Mouse (Mus musculus): ENCODE measurements around the gene Lamb3. TPM values are rescaled to one million over a fixed set of nuclear protein-coding genes. Genes with fewer than 3 reads are reported as not detected.

The Lamb3 gene
- total and polyA plus RNA-seq, 3 experiments = 0.03 to 0.30 (median 0.22) TPM

DNA sequence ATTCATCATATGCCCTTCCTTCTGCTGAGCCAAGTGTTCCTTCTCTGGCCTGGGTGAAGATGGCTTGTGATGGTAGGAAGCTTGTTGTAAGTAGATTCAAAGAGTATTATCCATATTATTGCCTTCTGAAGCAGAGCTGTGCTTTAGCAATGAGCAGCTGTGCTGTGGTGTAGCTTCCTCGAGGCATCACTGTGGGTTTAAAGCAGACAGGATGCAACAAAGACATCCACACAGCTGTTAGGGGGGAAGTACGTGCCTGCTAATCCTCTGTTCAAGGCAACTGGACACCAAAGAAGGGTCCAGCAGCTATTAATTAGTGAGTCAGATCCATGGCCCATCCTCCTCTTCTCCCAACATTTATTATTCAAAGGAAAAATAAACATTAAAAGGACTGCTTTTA, 137.5 kb downstream of the Lamb3 start:
- DNase-seq (ENCODE audit: low spot score) = no peak
- no peak for ATAC-seq (ENCODE audit: extremely low read depth, insufficient number of reproducible peaks, low FRiP score, poor library complexity, severe bottlenecking)
- TF ChIP-seq GATA1 (IDR thresholded peaks at IDR 0.05; ENCODE audit: borderline replicate concordance, low read length) = no peak

DNA sequence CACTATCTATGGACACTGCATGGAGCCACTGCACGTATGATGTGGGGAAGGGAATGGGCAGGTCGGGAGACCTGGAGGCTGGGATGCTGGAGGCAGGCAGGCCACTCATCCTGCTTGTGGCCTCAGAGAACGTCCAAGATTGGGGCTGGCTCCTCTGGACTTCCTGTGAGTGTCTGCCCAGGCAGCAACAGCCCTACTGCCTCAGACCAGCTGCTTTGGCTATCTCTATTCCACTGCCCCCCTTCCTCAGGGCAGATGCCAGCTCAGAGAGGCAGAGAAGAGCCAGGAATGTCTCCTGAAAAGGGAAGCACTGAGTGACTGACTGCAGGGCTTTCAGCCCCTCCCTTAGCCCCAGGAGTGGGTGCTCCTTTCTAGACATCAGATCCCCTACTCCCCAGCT, 139.4 kb downstream of the Lamb3 start:
- TF ChIP-seq TAL1 (conservative IDR thresholded peaks at IDR 0.05; ENCODE audit: low read depth, low read length) (no peak), GATA2 (IDR thresholded peaks at IDR 0.05; ENCODE audit: borderline replicate concordance, low read depth, low read length) (no peak), CTCF (IDR thresholded peaks at IDR 0.05; ENCODE audit: low read depth, low read length) (no peak), GATA1 (IDR thresholded peaks at IDR 0.05; ENCODE audit: borderline replicate concordance, low read length) (no peak), POLR2AphosphoS5 (IDR thresholded peaks at IDR 0.05; ENCODE audit: insufficient replicate concordance, low read depth, low read length) (no peak)
- no peaks in the 10 kb centered on the region for H3K9me3 ChIP-seq (replicated peaks)
- no peaks in the 10 kb centered on the region for H3K36me3 ChIP-seq (replicated peaks)
- no peak overlapping the region for H3K4me3 ChIP-seq (ENCODE audit: low read depth, low read length)
- H3K27me3 ChIP-seq (ENCODE audit: insufficient read depth, low read length) = no peaks in the 10 kb centered on the region; the same call in 1 of the 2 replicates
- DNase-seq (ENCODE audit: low spot score) (no peak), ATAC-seq (ENCODE audit: extremely low read depth, insufficient number of reproducible peaks, low FRiP score, poor library complexity, severe bottlenecking) (no peak)
- no peaks in the 10 kb centered on the region for H3K4me1 ChIP-seq (ENCODE audit: insufficient read depth, low read depth, low read length)

More for the DNA sequence above, 137.5 kb downstream of the Lamb3 start:
- no peak overlapping the region for H3K4me3 ChIP-seq (ENCODE audit: low read depth, low read length)
- H3K36me3 ChIP-seq (replicated peaks) = no peaks in the 10 kb centered on the region
- no peaks in the 10 kb centered on the region for H3K9me3 ChIP-seq (replicated peaks)
- no peaks in the 10 kb centered on the region for H3K4me1 ChIP-seq (ENCODE audit: insufficient read depth, low read depth, low read length)
- H3K27me3 ChIP-seq (ENCODE audit: insufficient read depth, low read length) = no peaks in the 10 kb centered on the region; the same call in 1 of the 2 replicates

DNA sequence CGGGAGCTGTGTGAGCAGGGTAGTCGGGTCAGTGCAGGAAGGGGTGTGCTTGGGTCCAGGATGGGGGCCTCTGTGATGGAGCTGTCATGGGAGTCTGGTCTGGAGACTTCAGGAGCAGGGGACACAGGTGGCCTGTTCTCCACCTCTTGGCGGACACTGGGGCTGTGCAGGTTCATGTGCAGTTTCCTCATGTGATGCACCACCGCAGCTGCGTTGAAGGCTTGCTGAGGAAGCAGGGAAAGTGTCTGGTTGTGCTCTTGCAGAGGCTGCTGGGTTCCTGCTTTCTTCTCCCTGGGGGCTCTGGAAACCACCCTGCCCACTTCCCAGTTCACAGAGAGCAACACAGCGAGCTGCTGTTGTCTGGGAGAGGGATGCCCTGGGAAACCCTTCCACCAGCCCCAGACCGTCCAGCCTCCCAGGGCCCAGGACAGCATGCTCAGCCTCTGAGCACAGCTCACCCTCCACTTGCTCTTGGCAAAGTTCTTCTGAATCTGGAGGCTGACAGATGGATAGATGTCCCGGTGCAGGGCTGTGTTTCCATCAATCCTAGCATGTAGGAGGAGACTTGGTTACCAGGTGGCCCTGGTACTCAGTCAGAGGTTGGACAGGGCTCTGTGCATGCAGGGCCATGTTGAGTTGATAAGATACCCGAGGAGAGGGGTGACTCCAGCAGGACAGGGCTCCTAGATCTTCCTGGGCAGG, 140.9 kb downstream of the Lamb3 start:
- TF ChIP-seq TAL1 (conservative IDR thresholded peaks at IDR 0.05; ENCODE audit: low read depth, low read length) (no peak), GATA2 (IDR thresholded peaks at IDR 0.05; ENCODE audit: borderline replicate concordance, low read depth, low read length) (no peak), GATA1 (IDR thresholded peaks at IDR 0.05; ENCODE audit: borderline replicate concordance, low read length) (no peak), POLR2AphosphoS5 (IDR thresholded peaks at IDR 0.05; ENCODE audit: insufficient replicate concordance, low read depth, low read length) (no peak), CTCF (IDR thresholded peaks at IDR 0.05; ENCODE audit: low read depth, low read length) (no peak)
- Histone ChIP-seq H3K27me3 (ENCODE audit: insufficient read depth, low read length) (no peaks in the 10 kb centered on the region), H3K4me3 (ENCODE audit: low read depth, low read length) (no peak overlapping the region), H3K36me3 (replicated peaks) (no peaks in the 10 kb centered on the region), H3K9me3 (replicated peaks) (no peaks in the 10 kb centered on the region), H3K4me1 (ENCODE audit: insufficient read depth, low read depth, low read length) (no peaks in the 10 kb centered on the region)
- ATAC-seq (ENCODE audit: extremely low read depth, insufficient number of reproducible peaks, low FRiP score, poor library complexity, severe bottlenecking) (no peak), DNase-seq (ENCODE audit: low spot score) (no peak)

DNA sequence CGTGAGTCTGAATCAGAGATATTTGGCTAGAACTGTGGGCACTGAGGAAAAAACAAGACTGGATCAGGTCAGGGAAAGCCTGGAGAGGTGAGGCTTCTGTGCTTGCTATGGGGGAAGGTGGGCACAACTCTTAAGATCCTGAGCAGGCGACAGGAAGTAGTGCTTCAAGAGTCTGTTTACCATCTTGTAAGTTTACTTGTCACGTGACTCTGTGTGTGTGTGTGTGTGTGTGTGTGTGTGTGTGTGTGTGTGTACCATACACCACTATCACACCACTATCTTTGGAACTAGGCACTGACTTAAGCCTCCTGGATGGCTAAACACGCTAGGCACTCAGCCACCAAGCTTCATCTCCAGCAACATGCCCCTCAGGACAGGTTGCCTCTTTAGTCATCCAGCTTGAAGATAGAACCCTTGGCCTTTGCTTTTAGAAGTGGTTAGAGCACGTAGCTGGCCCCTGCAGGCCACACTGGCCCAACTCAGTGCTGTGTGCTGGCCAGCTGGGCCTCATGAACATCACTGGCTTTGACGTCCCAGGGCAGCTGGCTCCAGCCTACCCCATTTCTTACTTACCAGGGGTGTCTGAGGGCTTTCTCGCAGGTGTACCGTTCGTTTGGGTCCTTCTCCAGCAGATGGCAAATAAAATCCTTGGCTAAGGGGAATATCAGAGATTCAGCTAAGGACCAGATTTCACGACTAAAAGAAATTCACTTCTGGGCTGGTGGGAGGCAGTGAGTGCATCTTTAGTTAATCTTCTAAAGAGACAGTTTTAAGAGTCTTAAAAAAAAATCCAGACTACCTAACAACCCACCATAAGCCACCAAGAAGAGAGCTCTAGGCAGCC, 142.4 kb downstream of the Lamb3 start:
- no peak for TF ChIP-seq CTCF (IDR thresholded peaks at IDR 0.05; ENCODE audit: low read depth, low read length)
- no peak for TF ChIP-seq GATA2 (IDR thresholded peaks at IDR 0.05; ENCODE audit: borderline replicate concordance, low read depth, low read length)
- TF ChIP-seq POLR2AphosphoS5 (IDR thresholded peaks at IDR 0.05; ENCODE audit: insufficient replicate concordance, low read depth, low read length) = no peak
- TF ChIP-seq GATA1 (IDR thresholded peaks at IDR 0.05; ENCODE audit: borderline replicate concordance, low read length) = no peak
- no peak for TF ChIP-seq TAL1 (conservative IDR thresholded peaks at IDR 0.05; ENCODE audit: low read depth, low read length)
- ATAC-seq (ENCODE audit: extremely low read depth, insufficient number of reproducible peaks, low FRiP score, poor library complexity, severe bottlenecking) (no peak), DNase-seq (ENCODE audit: low spot score) (no peak)
- H3K36me3 ChIP-seq (replicated peaks) = no peaks in the 10 kb centered on the region
- no peaks in the 10 kb centered on the region for H3K9me3 ChIP-seq (replicated peaks)
- H3K4me1 ChIP-seq (ENCODE audit: insufficient read depth, low read depth, low read length) = no peaks in the 10 kb centered on the region
- no peaks in the 10 kb centered on the region for H3K27me3 ChIP-seq (ENCODE audit: insufficient read depth, low read length)
- H3K4me3 ChIP-seq (ENCODE audit: low read depth, low read length) = no peak overlapping the region

DNA sequence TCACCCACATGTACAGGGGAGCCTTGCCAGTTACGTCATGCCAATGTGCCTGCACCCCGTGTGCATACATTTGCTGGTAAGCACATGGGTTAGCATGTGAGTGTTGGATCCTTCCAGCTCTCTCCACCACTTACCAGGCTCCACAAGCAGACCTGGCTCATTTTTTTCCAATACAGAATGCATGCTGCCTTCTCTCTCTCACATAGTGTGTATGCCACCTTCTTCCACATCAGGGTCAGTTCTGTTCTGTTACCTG, 143.0 kb downstream of the Lamb3 start:
- ATAC-seq (ENCODE audit: extremely low read depth, insufficient number of reproducible peaks, low FRiP score, poor library complexity, severe bottlenecking) (no peak), DNase-seq (ENCODE audit: low spot score) (no peak)
- H3K36me3 ChIP-seq (replicated peaks) = no peaks in the 10 kb centered on the region
- H3K27me3 ChIP-seq (ENCODE audit: insufficient read depth, low read length) = no peaks in the 10 kb centered on the region
- TF ChIP-seq POLR2AphosphoS5 (IDR thresholded peaks at IDR 0.05; ENCODE audit: insufficient replicate concordance, low read depth, low read length) (no peak), GATA1 (IDR thresholded peaks at IDR 0.05; ENCODE audit: borderline replicate concordance, low read length) (no peak), CTCF (IDR thresholded peaks at IDR 0.05; ENCODE audit: low read depth, low read length) (no peak), GATA2 (IDR thresholded peaks at IDR 0.05; ENCODE audit: borderline replicate concordance, low read depth, low read length) (no peak), TAL1 (conservative IDR thresholded peaks at IDR 0.05; ENCODE audit: low read depth, low read length) (no peak)
- no peak overlapping the region for H3K4me3 ChIP-seq (ENCODE audit: low read depth, low read length)
- no peaks in the 10 kb centered on the region for H3K4me1 ChIP-seq (ENCODE audit: insufficient read depth, low read depth, low read length)
- no peaks in the 10 kb centered on the region for H3K9me3 ChIP-seq (replicated peaks)

DNA sequence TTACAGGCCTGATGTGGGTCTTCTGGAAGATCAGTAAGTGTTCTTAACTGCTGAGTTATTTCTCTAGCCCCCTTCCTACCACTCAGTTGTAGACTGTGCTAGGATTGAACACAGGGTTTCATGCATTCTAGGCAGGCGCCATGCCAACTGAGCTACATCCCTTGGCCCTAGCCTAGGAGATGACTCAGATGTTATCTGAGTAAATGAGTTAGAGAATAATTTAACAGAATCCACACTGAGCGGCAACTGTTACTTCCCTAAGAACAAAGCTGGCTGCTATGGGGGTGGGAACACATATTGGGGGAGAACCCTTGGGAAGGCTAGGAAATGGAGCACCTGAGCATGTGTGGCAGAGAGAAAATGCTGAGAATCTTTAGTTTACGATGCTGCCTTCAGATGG, 144.1 kb downstream of the Lamb3 start:
- DNase-seq (ENCODE audit: low spot score) = no peak
- H3K9me3 ChIP-seq (replicated peaks) = no peaks in the 10 kb centered on the region
- no peak for ATAC-seq (ENCODE audit: extremely low read depth, insufficient number of reproducible peaks, low FRiP score, poor library complexity, severe bottlenecking)
- no peaks in the 10 kb centered on the region for H3K4me1 ChIP-seq (ENCODE audit: insufficient read depth, low read depth, low read length)
- no peak overlapping the region for H3K4me3 ChIP-seq (ENCODE audit: low read depth, low read length)
- no peaks in the 10 kb centered on the region for H3K27me3 ChIP-seq (ENCODE audit: insufficient read depth, low read length)
- TF ChIP-seq TAL1 (conservative IDR thresholded peaks at IDR 0.05; ENCODE audit: low read depth, low read length) (no peak), GATA1 (IDR thresholded peaks at IDR 0.05; ENCODE audit: borderline replicate concordance, low read length) (no peak), POLR2AphosphoS5 (IDR thresholded peaks at IDR 0.05; ENCODE audit: insufficient replicate concordance, low read depth, low read length) (no peak), GATA2 (IDR thresholded peaks at IDR 0.05; ENCODE audit: borderline replicate concordance, low read depth, low read length) (no peak), CTCF (IDR thresholded peaks at IDR 0.05; ENCODE audit: low read depth, low read length) (no peak)
- no peaks in the 10 kb centered on the region for H3K36me3 ChIP-seq (replicated peaks)

Measured in G1E (cell line).